24 mouse cellular contexts compared by ENCODE assay signal in the genomic region with DNA sequence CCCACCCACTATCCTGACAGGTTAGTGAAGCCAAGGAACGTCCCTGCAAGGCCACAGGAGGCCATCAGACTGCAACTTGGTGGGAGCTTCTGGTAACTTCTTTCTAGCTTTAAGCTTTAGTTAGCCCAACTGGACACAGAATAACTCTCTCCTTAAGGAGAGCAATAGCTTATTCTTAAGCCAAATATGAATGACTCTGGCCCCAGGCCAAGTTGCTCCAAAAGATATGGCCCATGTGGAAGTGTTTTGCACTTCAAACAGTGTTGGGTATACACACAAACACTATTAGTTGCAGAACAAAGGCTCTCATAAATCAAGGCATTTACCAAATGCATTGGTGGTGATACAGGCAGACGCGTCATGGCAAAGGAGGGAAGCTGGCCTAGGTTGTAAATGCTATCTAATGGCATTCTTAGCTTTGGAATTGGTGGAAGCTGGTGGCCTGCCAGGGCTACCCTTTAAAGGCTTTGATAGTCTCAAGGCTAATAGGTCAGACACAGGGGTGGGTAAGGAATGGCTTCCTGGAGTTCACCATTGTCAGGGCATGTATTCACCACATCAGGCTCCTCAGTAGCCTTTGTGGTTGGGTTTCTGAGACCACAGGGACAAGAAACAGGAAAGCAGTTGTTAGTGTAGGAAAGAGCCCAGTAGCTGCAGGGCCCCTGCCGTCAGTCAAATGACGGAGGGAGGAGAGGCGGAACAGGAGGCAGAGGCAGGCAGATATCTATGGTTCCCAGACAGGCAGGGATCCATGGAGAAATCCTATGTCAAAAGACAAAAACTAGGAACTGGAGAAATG. TPM values are rescaled to one million over a fixed set of nuclear protein-coding genes. Genes with fewer than 3 reads are reported as not detected.
DNase-seq lines count a peak whose midpoint lies in the region; ATAC-seq and TF ChIP-seq lines count a peak whose summit lies in the region.
"Had no signal": no experiment of that assay in that cellular context is flagged by ENCODE, and none has a peak within 500 bp of the region (broad histone marks: within the 10 kb centered on the region; RNA-seq: fewer than 3 reads in every experiment).

No protein-coding gene starts in this region.

- H3K9ac ChIP-seq in lung, embryonic 14.5 days: no peak overlapping the region
- H3K9ac ChIP-seq: heart, embryonic 15.5 days; liver, embryonic 13.5 days had no signal

- no peak overlapping the region for H3K4me3 ChIP-seq in lung, embryonic 14.5 days (ENCODE audit: low read depth, low read length)
- H3K4me3 ChIP-seq: heart, adult 2 months; heart, embryonic 15.5 days; hindbrain, embryonic 10.5 days; left cerebral cortex, adult 2 months; liver, embryonic 13.5 days had no signal

- H3K4me2 ChIP-seq in lung, embryonic 14.5 days: no peak overlapping the region
- H3K4me2 ChIP-seq: heart, embryonic 15.5 days; liver, embryonic 13.5 days had no signal

- H3K27ac ChIP-seq in lung, embryonic 14.5 days (ENCODE audit: low read depth): no peak overlapping the region
- H3K27ac ChIP-seq: heart, adult 2 months; heart, embryonic 15.5 days; hindbrain, embryonic 10.5 days; hindbrain, postnatal 0 days; left cerebral cortex, adult 2 months; liver, embryonic 13.5 days had no signal

- no peaks in the 10 kb centered on the region for H3K36me3 ChIP-seq in lung, embryonic 14.5 days (ENCODE audit: insufficient read depth)
- H3K36me3 ChIP-seq: heart, embryonic 15.5 days; hindbrain, embryonic 10.5 days; liver, embryonic 13.5 days had no signal

- DNase-seq in lung, embryonic 14.5 days: peak; percentile 73
- no peak for DNase-seq in lung, postnatal 4 days
- peak; percentile 60 for DNase-seq in NIH3T3 (ENCODE audit: low read depth)
- DNase-seq in forelimb bud, embryonic 11.5 days (ENCODE audit: low read depth, low spot score): peak; percentile 13
- no peak for DNase-seq in testis, postnatal 14 days (ENCODE audit: low spot score)
- DNase-seq in cerebellum, postnatal 4 days (ENCODE audit: low spot score in 2 of 2): no peak
- no peak for DNase-seq in layer of hippocampus, adult 9-10 months (ENCODE audit: low spot score)
- DNase-seq: adrenal gland, adult 8-10 months; cerebellum, adult 11 months; cerebellum, postnatal 14 days; gastrocnemius, postnatal 10 days; heart, adult 2 months; kidney, adult 11 months; kidney, postnatal 14 days; left cerebral cortex, postnatal 4 days; liver, embryonic 13.5 days; right cerebral cortex, postnatal 25 days had no signal

- no peaks in the 10 kb centered on the region for H3K27me3 ChIP-seq in lung, embryonic 14.5 days (ENCODE audit: insufficient read depth, low read length)
- H3K27me3 ChIP-seq: CH12.LX; heart, embryonic 15.5 days; liver, embryonic 13.5 days; megakaryocyte, embryonic 14.5 days had no signal

- no peak for ATAC-seq in lung, embryonic 14.5 days (ENCODE audit: insufficient read depth)
- ATAC-seq: hindbrain, postnatal 0 days; midbrain, embryonic 16.5 days had no signal

- H3K9me3 ChIP-seq in lung, embryonic 14.5 days (ENCODE audit: low read depth, low read length): no peaks in the 10 kb centered on the region
- H3K9me3 ChIP-seq: heart, embryonic 15.5 days; hindbrain, embryonic 10.5 days; liver, embryonic 13.5 days; megakaryocyte, embryonic 14.5 days had no signal

- no peaks in the 10 kb centered on the region for H3K4me1 ChIP-seq in lung, embryonic 14.5 days (ENCODE audit: insufficient read depth)

- no peak for TF ChIP-seq CTCF in lung, embryonic 14.5 days (IDR thresholded peaks at IDR 0.05; ENCODE audit: low read depth)

- 74% methylated on average over 6 of the region's 6 CpGs for WGBS in lung, embryonic 14.5 days

RNA-seq across cellular contexts. Expression of a gene that starts 16.7 kb away (rescaled TPM):
- polyA plus RNA-seq in lung, embryonic 14.5 days (2014; fragmentation: Nextera tagmentation; extraction: Ambion mirVana): 0.83 and 0.99 TPM in 2 replicates

RNA-seq across cellular contexts. Expression of a gene that starts 58.8 kb away (rescaled TPM):
- 483 and 491 TPM in 2 replicates for polyA plus RNA-seq in lung, embryonic 14.5 days (2014; fragmentation: Nextera tagmentation; extraction: Ambion mirVana)

Comparison
In these comparisons a context has a peak if more than half of its experiments do, and no peak if none do; other contexts are left out.
1. DNase-seq: peak in lung, embryonic 14.5 days (single experiment), NIH3T3 (single experiment) and forelimb bud, embryonic 11.5 days (single experiment); none in lung, postnatal 4 days (0 of 2), testis, postnatal 14 days (single experiment), cerebellum, postnatal 4 days (0 of 2) and layer of hippocampus, adult 9-10 months (single experiment).